Mouse (Mus musculus): ENCODE data around the gene Tmbim1. TPM values are rescaled to one million over a fixed set of nuclear protein-coding genes. Genes with fewer than 3 reads are reported as not detected.

Tmbim1 gene
- polyA plus RNA-seq, 1 experiment = 689 TPM

GRCm38 (mm10) chr1:74283686-74284463 lies 21.5 kb downstream of the Tmbim1 start:
- peaks cover 4% of the 10 kb centered on the region; the same call in 1 of the 2 replicates for H3K4me1 ChIP-seq (ENCODE audit: control insufficient read depth, insufficient read depth, insufficient read length, low read length)
- WGBS = 4% methylated on average over 15 of the region's 15 CpGs
- H3K27ac ChIP-seq (ENCODE audit: insufficient read depth, low read depth, low read length) = peak overlapping the region; percentile 13; the same call in 1 of the 2 replicates
- peak overlapping the region; percentile 76 for H3K4me3 ChIP-seq (ENCODE audit: low read depth, low read length)
- no peak for TF ChIP-seq CTCF (IDR thresholded peaks at IDR 0.05; ENCODE audit: extremely low read depth, insufficient read length, insufficient replicate concordance, low read depth, low read length)
- TF ChIP-seq POLR2A (IDR thresholded peaks at IDR 0.05; ENCODE audit: low read depth, low read length) = no peak
- H3K36me3 ChIP-seq (ENCODE audit: control insufficient read depth, insufficient read depth, low read length) = peaks cover 48% of the 10 kb centered on the region
- no peaks in the 10 kb centered on the region for H3K27me3 ChIP-seq (ENCODE audit: control insufficient read depth, insufficient read depth, low read length)

- Histone ChIP-seq H3K27me3 (ENCODE audit: control insufficient read depth, insufficient read depth, low read length) (no peaks in the 10 kb centered on the region), H3K4me3 (ENCODE audit: low read depth, low read length) (no peak overlapping the region), H3K36me3 (ENCODE audit: control insufficient read depth, insufficient read depth, low read length) (peaks cover 42% of the 10 kb centered on the region), H3K27ac (ENCODE audit: insufficient read depth, low read depth, low read length) (no peak overlapping the region), H3K4me1 (ENCODE audit: control insufficient read depth, insufficient read depth, insufficient read length, low read length) (peaks cover 4% of the 10 kb centered on the region; the same call in 1 of the 2 replicates)
- WGBS = 87% methylated on average over 10 of the region's 10 CpGs
- TF ChIP-seq CTCF (IDR thresholded peaks at IDR 0.05; ENCODE audit: extremely low read depth, insufficient read length, insufficient replicate concordance, low read depth, low read length) = no peak
- no peak for TF ChIP-seq POLR2A (IDR thresholded peaks at IDR 0.05; ENCODE audit: low read depth, low read length)
Observed at GRCm38 (mm10) chr1:74282896-74283625, 22.4 kb downstream of the Tmbim1 start.

- Histone ChIP-seq H3K27ac (ENCODE audit: insufficient read depth, low read depth, low read length) (no peak overlapping the region), H3K4me3 (ENCODE audit: low read depth, low read length) (no peak overlapping the region), H3K4me1 (ENCODE audit: control insufficient read depth, insufficient read depth, insufficient read length, low read length) (peaks cover 4% of the 10 kb centered on the region; the same call in 1 of the 2 replicates), H3K36me3 (ENCODE audit: control insufficient read depth, insufficient read depth, low read length) (peaks cover 37% of the 10 kb centered on the region), H3K27me3 (ENCODE audit: control insufficient read depth, insufficient read depth, low read length) (no peaks in the 10 kb centered on the region)
- no peak for TF ChIP-seq POLR2A (IDR thresholded peaks at IDR 0.05; ENCODE audit: low read depth, low read length)
- no peak for TF ChIP-seq CTCF (IDR thresholded peaks at IDR 0.05; ENCODE audit: extremely low read depth, insufficient read length, insufficient replicate concordance, low read depth, low read length)
- WGBS = 92% methylated on average over 8 of the region's 8 CpGs
Observed at GRCm38 (mm10) chr1:74281886-74282285, 23.5 kb downstream of the Tmbim1 start.

GRCm38 (mm10) chr1:74281372-74281771 lies 24.1 kb downstream of the Tmbim1 start:
- H3K36me3 ChIP-seq (ENCODE audit: control insufficient read depth, insufficient read depth, low read length) = peaks cover 37% of the 10 kb centered on the region
- TF ChIP-seq CTCF (IDR thresholded peaks at IDR 0.05; ENCODE audit: extremely low read depth, insufficient read length, insufficient replicate concordance, low read depth, low read length) (no peak), POLR2A (IDR thresholded peaks at IDR 0.05; ENCODE audit: low read depth, low read length) (no peak)
- no peak overlapping the region for H3K27ac ChIP-seq (ENCODE audit: insufficient read depth, low read depth, low read length)
- H3K4me3 ChIP-seq (ENCODE audit: low read depth, low read length) = no peak overlapping the region
- H3K27me3 ChIP-seq (ENCODE audit: control insufficient read depth, insufficient read depth, low read length) = no peaks in the 10 kb centered on the region
- peaks cover 4% of the 10 kb centered on the region; the same call in 1 of the 2 replicates for H3K4me1 ChIP-seq (ENCODE audit: control insufficient read depth, insufficient read depth, insufficient read length, low read length)
- WGBS = 82% methylated on average over 2 of the region's 2 CpGs

- Histone ChIP-seq H3K27ac (ENCODE audit: insufficient read depth, low read depth, low read length) (no peak overlapping the region), H3K36me3 (ENCODE audit: control insufficient read depth, insufficient read depth, low read length) (peaks cover 37% of the 10 kb centered on the region), H3K4me1 (ENCODE audit: control insufficient read depth, insufficient read depth, insufficient read length, low read length) (peaks cover 4% of the 10 kb centered on the region; the same call in 1 of the 2 replicates), H3K4me3 (ENCODE audit: low read depth, low read length) (no peak overlapping the region), H3K27me3 (ENCODE audit: control insufficient read depth, insufficient read depth, low read length) (no peaks in the 10 kb centered on the region)
- no peak for TF ChIP-seq CTCF (IDR thresholded peaks at IDR 0.05; ENCODE audit: extremely low read depth, insufficient read length, insufficient replicate concordance, low read depth, low read length)
- TF ChIP-seq POLR2A (IDR thresholded peaks at IDR 0.05; ENCODE audit: low read depth, low read length) = no peak
- 78% methylated on average over 14 of the region's 14 CpGs for WGBS
Observed at GRCm38 (mm10) chr1:74280591-74281325, 24.7 kb downstream of the Tmbim1 start.

GRCm38 (mm10) chr1:74278988-74279387 lies 26.4 kb downstream of the Tmbim1 start:
- Histone ChIP-seq H3K4me1 (ENCODE audit: control insufficient read depth, insufficient read depth, insufficient read length, low read length) (peaks cover 4% of the 10 kb centered on the region; the same call in 1 of the 2 replicates), H3K36me3 (ENCODE audit: control insufficient read depth, insufficient read depth, low read length) (peaks cover 37% of the 10 kb centered on the region), H3K27ac (ENCODE audit: insufficient read depth, low read depth, low read length) (no peak overlapping the region), H3K4me3 (ENCODE audit: low read depth, low read length) (no peak overlapping the region), H3K27me3 (ENCODE audit: control insufficient read depth, insufficient read depth, low read length) (no peaks in the 10 kb centered on the region)
- WGBS = 90% methylated on average over 11 of the region's 11 CpGs
- TF ChIP-seq POLR2A (IDR thresholded peaks at IDR 0.05; ENCODE audit: low read depth, low read length) (no peak), CTCF (IDR thresholded peaks at IDR 0.05; ENCODE audit: extremely low read depth, insufficient read length, insufficient replicate concordance, low read depth, low read length) (no peak)
